Mouse (Mus musculus) CD4-positive, CD25-positive, alpha-beta regulatory T cell, adult 2 months (primary cell): ENCODE results near the gene Abhd2.
A peak's percentile ranks its signal among the peaks of the same experiment; 100 is the strongest.
"Not testable (repeated sequence)": the region's sequence is repeated elsewhere in the genome, so short reads cannot be mapped to it uniquely, and the experiment has no call there.

Experiments used
- DNase-seq: peaks from one replicate; pipeline ENCODE4 v3.0.0-alpha.2; 2012; ENCODE audit warnings: low read depth, low spot score

Gene Abhd2

DNA sequence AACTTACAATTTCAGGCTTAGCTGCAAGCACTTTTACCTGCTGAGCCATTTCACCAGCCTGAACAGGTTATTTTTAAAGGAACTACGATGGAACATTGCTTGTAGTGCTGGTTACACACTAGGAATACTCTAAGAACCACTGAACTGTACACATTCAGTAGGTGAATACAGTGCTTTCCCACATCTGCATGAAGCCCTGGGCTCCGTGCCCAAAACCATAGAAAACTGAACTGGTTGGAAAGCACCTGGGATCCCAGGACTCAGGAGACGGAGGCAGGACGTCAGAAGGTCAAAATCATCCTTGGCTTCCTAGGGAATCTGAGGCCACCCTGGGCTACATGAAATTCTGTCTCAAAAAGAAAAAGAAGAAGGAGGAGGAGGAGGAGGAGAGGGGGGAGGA is 6.8 kb upstream of the Abhd2 start:
- DNase-seq = no peak

DNA sequence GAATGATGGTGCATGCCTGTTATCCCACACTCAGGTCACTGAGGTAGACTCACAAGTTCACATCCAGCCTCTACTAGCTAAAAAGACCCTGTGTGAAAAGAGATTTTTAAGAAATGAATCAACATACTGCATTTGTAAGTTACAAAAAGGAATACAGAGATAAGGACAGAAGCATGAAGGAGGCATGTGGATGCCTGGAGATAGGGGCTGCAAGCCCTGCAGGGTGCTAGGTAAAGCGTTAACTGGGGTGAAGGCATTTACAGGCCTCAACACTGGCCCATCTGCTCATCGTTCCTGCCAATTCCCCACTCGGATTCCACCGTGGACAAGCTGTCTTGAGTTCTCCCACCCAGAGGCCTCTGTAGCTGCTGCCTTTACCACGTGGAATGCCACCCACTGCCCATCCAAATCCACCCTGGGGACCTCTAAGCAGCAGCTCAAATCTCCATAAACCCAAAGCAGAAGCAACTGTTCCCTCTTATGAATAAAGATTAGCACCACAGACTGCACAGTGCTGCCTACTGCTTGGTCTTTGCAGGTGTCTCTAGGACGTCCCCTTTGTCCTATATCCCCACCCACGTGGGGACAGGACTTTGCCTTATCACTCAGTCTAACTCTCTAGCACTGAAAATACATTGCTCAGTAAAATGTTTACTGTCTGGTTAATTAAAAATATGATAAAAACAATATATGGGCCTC is 5.2 kb upstream of the Abhd2 start:
- DNase-seq = no peak

DNA sequence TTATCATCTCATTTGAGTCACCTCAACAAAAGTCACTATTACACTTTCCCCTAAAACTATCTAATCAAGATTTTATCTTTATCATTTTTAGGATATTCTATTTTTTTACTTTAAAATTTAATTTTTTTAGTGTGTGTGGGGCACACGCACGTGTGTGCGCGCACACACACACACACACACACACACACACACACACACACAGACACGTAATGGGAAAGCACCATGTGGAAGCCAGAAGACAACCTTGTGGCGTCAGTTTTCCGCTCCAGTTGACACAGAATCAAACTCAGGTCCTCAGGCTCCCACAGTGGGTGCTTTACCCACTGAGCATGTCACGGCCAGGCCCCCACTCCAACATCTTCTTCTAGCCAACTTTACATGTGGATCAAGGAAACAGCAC is 4.1 kb upstream of the Abhd2 start:
- DNase-seq = no peak

DNA sequence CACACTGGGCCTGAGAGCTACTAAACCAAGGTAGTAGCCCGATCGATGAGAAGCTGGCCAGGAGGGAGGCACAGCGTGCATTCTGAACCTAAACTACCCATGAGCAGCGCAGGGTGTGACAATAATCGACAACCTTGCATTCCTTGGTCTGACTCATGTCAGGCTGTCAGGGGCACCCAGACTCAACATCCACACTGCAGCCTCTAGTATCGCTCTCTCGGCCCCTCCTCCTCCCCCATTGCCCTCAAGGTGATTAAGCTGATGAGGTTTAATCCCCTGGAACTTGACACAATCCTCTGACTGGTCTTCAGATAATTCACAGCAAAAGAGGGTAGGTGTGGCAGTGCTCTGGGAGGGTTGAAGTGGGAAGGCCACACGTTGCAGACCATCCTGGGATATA is 3.6 kb upstream of the Abhd2 start:
- DNase-seq = no peak

DNA sequence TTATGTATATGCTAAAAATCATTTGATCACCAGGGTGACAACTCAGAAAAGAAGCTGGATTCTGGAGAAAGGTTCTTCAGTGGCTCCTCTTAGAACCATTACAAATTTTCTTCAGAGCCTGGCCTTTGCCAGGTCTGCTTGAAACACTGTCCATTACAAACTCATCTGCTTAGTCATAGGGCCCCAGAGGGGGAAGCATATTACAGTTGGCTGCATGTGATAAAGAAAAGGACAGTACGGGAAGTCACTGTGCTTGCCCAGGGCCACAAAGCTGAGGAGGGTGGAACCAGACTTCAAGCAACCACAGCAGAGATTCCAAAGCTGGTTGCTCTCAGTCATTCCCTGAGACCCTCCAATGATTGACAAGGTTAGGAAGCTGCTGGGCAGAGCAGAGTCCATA is 3.1 kb upstream of the Abhd2 start:
- no peak for DNase-seq

DNA sequence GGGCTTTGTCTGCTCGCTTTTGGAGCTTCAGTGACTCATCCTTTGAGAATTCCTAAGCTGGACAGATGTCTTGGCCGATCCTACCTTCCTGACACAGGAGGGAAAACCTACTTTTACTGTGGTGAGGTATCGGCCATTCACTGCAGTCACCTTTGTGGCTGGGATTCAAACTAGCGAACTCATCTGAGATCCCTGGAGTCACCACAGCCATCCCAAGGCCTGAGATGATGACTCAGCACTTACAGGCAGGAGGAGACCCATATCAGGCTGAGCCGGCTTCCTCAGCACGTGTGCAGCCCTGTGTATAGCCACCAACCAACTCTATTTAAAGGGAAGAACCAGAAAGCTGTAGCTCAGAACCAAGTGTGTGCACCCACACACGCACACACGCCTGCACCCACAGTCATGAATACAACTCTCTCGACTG is 2.0 kb upstream of the Abhd2 start:
- no peak for DNase-seq

DNA sequence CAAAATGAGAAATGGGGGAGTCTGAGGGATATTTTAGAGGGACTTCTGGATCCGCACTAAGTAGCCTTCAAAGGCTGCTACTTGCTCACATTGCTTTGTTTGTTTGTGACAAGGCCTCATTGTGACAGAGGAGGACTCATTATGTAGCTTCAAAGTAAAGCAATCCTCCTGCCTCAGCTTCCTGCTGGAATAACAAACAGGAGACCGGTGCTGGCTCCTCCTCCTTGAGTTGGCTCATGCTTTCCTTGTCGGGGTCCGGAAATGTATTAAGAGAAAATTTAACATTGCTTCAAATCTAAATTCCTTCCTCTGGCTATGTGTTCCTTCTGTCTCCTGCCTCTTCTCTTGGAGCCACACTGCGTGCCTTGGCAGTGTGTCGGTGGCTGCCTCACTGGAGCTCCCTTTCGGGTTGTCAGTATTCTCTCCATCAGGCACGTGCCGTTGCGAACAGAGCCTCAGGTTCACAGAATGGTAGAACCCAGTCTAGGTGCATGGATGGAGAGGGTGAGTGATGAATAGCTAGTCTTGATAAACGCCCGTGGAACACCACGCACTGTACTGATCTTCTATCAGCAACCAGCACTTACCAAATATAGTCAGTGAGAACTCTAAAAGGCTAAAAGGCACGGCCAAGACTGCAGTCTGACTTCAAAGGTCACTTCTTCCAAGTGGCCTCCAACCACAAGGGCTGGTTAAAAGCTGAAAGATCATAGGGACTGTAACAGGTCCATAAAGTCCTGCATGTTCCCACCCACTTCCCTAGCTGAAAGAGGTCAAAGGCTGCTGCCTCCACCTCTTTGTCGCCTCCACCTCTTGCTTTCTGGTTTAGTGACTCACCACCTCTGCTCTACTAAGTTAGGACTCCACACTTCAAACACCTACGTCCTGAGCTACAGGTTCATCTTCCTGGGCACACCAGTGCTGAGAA is 874 bp upstream of the Abhd2 start:
- no peak for DNase-seq

DNA sequence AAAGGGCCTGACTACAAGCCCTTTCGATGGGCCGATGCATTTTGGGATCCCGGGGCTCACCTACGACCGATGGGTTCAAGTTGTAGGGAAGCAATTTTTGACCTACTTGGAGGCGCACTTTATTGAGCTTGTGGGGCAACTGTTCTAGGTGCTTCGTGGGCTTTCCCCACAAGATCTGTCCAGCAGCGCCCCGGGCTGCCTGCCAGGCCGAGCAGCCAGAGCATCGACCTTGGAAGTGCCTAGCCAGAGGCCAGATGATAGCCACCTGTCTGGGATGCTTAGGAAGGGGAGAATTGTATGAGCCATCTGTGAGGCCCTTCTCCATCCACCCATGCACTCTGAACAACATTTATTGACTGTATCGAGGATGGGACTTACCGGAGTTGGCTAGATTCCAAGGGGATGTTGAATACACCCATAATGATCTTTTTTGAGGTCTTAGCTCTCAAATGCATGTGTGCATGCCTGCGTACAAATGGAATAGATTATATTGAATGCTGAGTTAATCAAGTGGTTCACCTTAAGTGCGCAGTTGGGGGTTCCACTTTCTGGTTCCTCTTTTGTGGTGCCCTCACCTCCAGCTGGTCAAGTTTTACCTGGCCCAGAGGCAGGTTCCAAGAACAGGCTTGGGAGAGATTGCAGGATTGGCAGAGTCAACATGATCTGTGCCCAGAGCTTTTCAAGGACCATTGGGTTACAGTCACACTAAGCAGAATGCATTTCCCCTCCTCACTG is 906 bp downstream of the Abhd2 start:
- DNase-seq = peak; percentile 51

DNA sequence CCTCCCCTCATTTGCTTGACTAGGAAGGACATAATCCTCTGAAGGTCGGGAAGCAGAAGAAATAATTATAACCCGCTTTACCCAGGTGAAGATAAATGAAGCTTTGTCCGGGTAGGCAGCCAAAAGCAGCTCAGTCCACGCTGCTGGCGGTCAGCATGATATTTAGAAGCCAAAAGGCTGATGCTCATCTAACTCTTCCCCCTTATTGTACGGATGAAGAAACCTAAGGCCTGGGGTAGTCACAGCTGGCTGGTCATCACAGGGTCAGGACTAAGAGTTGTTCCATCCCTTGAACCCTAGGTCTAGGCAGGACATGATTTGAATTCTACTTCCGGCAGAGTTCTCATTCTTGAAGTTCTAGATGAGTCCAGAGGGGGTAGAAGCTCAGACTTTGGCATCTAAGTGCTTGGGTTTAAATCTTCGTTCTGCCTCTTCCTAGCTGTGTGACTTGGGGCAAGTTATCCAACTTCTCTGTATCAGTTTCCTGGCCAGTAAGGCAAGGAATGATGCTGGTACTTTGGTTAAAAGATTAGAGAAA is 1.5 kb downstream of the Abhd2 start:
- DNase-seq = no peak

DNA sequence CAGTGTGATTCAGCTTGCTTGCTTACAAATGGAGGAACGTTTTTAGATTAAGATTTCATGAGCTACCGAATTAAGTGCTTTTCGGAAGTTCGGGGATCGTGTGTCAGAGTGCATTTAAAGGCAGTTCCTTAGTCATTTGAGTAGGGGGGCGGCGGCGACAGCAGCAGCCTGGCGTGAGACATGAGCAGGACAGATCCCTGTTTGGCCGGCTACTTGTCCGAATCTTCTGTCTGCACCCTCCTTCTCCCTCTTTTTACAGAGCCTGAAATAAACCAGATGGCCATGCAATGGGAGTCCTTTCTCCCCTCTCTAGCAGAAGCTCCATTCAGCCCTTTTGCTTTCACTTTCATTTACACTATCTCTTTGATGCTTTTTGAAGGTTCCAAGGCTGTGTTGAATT is 2.3 kb downstream of the Abhd2 start:
- DNase-seq = peak; percentile 68

DNA sequence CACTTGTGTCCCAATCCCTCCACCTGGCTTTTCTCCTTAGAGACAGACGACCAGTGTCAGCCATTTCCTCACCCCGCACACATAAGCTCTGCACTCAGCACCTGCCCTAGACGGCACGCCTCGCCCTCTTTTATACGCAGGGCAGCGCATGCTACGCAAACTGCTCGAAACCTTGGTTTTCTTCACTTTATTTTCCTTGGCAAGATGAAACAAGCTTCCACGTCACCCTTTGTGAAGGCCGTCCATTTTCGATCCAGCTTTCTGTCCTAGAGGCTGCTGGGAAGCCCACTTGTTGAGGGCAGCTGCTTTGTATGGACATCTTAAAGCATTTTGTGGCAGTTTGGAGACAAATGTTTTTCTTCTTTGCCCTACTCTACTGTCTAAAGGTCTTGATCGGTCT is 5.4 kb downstream of the Abhd2 start:
- no peak for DNase-seq

DNA sequence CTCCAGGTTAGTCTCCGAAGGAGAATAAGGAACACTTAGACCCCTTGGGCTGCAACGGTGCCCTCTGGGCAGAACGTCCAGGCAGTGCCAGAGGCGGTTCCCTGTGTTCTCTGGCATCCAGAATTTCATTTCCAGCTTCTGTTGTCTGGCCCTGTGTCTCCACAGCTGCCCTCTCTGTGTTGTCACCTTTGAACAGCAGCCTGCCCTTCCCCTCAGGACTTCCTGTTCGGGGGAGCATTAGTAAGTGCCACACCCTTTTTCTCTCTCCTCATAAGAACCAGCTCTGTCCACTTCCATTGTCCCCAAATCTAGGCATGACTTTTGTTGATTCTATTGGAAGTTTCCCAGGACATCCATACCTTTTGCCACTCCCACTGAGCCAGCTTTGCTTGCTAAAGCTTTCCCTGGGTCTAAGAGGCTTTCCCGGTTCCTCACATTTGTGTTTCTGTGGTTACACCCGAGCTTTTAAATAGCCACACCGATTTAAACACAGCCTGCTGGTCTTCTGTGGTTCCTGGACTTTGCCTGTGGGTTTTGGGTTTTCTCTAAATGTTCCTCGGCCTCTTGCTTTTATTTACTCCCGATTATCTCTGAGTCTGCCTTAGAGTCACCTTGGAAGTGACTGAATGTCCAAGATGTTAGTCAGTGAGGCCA is 6.5 kb downstream of the Abhd2 start:
- peak; percentile 23 for DNase-seq

DNA sequence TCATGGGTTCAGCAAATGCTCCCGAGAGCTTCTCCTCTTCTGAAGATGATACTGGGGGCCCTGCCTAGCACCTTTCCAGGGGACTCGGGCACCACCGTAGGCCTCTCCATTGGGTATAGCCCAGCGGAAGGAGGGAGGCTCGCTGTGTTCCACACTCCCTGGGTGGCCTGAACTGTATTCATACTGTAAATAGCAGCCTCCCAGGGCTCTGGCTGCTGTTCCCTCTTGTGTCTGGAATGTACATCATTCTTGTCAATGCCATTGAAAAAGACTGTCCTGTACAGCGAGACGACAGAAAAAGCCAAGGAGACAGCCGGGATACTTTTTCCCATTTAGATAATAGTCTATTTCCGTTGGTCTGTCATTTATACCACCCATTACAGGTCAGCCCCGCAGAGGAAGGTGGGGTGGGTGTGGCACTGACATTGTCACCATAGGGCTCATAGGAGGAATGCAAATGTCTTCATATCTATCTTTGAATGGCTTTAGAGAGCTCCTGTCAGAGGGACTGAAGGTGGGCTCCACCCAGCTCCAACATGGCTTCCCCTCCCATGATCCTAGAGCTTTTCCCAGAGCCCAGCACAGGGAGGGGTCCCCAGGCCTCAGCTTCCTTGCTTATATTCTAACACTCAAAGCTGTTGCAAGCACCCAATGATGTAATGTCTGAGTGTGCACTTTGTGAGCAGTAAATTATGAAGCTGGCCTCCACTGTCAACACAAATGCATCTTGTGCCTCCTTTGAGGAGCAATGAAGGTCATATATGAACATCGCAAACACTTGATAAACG is 10.1 kb downstream of the Abhd2 start:
- no peak for DNase-seq

DNA sequence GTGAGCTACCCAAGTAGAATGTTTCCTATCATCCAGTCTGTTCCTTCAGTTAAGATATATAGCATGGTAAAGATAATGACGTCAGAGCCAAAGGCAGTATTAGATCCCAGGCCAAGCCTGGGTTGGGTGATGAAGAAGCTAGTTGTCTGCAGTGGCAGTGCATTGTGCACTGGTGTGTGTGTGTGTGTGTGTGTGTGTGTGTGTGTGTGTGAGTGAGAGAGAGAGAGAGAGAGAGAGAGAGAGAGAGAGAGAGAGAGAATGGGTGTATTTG is 10.6 kb downstream of the Abhd2 start:
- not testable (repeated sequence) for DNase-seq

DNA sequence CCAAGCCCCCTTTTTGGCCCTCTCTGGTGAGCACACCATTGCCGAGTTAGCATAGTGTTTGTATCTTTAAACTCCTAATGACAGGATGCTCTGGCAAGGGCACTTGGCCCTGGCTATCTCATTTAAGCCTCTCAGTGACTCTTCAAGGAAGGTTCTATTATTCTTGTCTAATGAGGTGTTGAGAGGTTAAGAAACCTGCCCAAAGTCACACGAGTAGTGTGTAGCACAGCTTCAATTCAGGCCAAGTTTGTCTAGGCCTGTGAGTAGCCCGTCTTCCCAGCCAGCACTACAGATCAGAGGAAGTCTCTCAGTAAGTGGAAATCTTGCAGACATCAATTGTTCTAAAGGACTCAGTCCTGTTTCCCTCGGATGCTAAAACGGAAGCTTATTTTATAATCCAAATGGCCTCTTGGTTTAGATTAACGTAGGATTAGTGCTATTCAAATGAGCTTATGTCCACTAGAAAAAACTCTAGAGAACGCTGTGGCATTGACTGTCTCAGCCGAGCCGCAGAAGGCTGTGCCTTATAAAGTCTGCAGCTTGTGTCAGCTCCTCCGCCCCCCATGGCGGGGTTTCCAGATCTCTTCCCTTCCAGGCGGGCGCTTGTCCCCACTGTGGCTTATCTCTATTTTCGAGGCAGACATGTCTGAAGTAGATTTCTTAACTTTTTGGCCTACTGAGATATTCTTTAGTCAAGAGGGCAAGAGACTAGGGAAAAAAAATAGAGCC is 11.3 kb downstream of the Abhd2 start:
- no peak for DNase-seq

DNA sequence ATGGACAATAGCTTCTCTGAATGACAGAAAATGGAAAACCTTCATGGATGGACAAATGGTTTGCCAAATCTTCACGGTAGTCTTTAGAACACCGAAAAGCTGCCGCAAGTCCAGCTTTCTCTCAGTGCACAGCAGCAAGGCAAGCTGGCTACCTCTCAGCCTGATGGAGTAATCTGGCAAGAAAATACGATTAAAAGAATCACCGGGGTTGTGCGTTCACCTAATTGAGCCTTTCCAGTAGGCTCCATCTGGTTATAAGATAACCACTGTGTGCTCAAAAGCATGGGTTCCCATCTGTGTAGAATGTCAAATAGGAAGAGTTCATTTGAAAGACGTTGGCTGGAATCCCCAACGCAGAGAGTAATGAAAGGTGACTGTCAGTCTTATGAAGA is 11.9 kb downstream of the Abhd2 start:
- no peak for DNase-seq

DNA sequence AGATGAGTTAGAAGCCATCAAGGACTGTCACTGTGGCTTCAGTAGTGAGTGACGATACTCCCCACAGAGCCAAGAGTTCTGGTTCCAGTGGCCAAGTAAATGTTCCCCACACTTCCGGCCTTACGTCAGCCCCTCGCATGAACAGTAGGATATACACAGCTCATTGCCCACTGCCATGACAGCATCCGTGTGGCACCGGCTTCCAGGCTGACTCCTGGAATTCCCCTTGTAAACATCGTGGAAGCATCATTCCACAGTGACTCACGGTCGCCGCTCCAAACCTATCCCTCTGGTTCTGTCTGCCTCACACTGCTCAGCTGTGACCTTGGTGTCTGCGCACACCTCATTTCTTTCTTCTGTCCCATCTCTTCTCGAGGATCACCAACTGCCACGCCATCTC is 12.4 kb downstream of the Abhd2 start:
- DNase-seq = no peak

DNA sequence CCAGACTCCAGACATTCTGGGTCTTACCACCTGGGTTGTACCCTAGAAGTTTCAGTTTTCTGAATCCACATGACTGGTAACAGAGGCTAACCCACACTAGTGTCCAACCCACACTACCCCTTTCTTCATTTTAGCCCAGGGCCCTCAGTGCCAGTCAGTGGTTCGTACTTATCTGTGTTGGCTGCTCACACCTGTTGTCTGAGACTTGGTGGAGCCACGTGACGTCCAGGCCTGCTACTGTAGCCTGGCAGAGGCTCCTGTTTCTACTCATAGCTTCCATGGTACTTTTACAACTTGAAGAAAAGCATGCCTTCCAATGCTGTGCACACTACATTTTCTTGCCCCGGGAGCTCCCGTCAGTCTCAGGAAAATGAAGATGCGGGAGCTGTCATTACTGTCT is 14.2 kb downstream of the Abhd2 start:
- DNase-seq = no peak

DNA sequence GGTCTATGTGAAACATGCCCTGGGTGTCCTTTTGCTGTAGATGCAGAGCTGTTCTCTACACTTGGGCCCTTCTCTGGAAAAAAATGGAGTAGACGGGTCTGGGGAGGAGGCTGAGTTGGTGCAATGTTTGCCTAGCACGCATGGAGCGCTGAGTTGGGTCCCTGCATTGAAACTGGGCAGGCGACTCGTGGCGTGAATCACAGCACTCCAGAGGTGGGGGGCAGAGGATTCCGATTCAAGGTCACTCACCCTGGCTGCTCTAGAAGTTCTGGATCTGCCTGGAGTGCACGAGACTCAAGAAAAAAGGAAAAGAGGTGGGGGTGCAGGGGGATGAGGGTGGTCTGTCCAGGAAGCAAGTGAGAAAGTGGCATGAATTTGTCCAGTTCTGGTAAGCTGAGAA is 14.9 kb downstream of the Abhd2 start:
- DNase-seq = no peak

DNA sequence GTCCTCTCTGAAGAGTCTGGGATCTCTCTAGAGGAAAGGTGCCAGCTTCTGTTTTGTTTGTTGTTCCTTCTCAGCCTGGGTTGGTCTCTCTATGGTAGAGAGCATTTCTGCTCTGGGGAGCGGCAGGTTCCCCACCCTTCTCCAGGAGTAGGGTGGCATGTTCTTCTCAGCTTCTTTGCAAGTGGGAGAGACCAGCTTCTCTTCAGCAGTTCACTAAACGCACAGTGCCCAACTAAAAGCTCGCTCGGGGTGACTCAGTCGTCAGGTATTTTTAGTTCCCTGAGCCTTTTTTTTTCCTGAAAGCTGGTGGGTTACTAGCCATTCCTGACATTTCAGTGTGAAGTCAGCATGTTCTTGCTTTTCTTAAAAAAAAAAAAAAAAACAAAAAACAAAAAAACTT is 15.4 kb downstream of the Abhd2 start:
- no peak for DNase-seq
